Mouse (Mus musculus) right cerebral cortex, postnatal 14 days (tissue): ENCODE results near the gene Atp13a4.
A peak's percentile ranks its signal among the peaks of the same experiment; 100 is the strongest.

Experiments
- DNase-seq: peaks from one replicate; pipeline ENCODE4 v3.0.0; 2022

Gene Atp13a4

DNA sequence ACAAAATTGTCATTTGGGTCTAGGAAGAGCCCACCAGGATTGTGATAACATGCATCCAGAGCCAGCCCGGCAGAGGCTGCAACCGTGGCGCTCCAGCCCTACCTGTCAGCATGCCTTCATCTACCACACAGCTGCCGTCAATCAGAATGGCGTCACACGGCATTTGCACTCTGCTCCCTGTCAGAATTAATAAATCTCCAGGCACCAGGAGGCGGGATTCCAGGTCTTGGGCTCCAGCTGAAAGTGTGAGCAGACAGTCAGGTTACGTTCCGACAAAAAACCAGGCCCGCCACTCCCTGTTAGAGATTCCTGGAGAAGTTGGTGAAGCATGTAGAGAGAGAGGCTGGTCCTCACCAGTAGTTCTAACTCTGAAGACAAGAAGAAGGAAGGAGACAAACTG lies 85.3 kb downstream of the Atp13a4 start:
- DNase-seq: no peak

DNA sequence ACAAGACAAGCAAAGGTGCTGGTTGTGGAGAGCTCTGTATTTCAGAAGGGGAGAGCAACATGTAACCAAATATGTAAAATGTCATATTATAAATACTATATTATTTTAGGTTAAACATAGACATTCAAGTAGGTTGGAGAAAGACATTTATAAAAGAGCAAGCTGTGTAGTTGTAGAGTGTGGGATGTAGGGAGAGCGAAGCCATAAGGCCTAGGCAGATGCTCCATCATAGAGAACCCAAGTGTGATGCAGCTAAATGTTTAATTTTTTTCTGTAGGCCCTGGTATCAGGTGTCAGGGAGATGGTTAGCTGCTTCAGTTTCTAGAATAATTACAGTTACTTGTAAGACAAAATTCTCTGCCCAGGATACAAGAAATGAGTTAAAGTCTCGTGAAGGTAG lies 87.8 kb downstream of the Atp13a4 start:
- no peak for DNase-seq

DNA sequence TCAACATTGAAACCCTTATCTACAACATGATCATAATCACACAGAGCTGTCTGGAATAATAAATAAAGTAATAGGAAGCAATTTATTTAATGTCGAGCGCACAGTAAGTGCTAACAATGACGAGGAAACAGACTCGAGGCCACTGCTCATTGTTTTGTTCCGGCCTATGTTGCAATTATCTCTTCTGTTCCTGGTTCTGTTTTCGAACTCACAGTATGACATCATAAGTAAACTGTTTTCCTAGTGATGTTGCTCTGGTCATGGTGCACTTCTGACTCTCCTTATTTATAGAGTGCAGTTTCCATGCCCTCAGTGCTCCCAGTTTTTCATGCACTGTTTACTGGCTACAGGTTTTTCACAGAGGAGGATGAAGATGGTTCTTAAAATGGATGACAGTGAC lies 91.4 kb downstream of the Atp13a4 start:
- DNase-seq: no peak

DNA sequence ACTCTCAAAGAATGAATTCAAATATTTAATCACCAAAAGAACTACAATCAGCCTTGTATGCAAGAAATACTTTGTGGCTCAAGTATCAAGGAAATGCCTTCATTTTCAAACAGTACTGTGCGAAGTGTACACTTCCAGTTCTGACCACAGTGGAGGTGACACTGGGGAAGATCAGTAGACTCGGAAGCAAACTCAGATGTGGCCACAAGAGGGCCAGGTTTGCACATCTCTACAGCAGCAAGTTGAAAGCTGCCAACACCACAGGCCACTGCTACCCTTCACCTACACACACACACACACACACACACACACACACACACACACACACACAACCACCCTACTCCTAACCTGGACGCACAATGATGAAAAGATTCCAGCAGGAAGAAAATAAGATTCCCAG lies 93.0 kb downstream of the Atp13a4 start:
- peak; percentile 51 for DNase-seq

DNA sequence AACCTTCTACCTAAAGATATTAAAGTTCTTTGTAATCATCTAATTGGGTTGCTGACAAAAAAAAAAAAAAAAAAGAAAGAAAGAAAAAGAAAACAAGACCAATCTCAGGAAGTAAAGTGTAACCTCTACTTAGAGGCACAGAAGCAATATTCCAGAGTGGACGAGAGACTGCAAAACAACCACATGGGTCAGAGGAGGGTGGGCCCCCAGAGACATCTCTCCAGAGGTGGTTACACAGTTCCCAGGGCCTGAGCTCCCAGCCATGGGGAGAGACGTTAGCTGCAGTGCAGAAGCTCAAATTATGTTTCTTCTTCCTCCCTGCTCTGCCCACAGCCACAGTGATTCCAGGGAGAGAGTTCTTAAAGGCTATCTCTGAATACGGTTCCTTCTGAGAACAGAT lies 102.5 kb downstream of the Atp13a4 start:
- DNase-seq: no peak

DNA sequence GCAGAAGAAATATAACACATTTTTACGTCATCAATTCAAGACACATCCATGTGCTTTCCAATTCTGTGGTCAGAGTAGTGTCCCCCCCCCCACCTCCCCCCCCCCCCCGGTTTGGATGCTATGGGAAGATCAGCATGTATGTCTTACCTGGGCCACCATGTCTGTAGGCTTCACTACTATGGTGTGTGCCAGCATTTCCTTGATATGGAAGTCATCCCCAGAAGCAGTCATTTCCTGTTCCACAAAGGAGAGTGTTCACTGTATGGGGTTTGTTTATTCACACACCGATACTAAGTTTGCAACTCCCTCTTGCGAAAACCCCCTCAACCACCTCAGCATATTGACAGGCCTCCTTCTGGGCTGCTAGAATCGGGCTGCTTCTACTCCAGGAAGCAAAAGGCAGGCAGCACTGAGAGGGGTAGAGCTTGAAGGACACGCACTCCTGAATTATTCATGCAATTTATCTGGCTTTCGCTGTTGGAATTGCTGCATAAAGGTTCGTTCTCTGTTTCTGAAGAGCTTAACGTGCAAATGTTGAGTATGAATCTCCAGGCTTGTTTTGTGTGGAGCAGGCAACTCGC lies 103.2 kb downstream of the Atp13a4 start:
- no peak for DNase-seq

DNA sequence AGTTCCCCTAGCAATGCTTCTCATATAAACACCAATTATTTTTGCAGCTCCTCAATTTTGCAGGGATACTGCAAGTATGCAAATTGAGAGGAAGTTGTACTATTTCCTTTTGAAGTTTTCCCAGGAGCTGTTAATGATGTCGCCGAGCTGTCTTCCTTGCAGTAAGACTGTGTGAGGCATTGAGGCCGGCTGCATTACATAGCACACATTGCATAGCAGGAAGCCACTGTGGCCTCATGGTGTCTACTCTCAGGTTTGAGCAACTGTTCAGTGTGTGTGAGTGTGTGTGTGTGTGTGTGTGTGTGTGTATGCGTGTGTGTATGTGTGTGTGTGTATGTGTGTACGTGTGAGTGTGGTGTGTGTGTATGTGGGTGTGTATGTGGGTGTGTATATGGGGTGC lies 106.6 kb downstream of the Atp13a4 start:
- no peak for DNase-seq

DNA sequence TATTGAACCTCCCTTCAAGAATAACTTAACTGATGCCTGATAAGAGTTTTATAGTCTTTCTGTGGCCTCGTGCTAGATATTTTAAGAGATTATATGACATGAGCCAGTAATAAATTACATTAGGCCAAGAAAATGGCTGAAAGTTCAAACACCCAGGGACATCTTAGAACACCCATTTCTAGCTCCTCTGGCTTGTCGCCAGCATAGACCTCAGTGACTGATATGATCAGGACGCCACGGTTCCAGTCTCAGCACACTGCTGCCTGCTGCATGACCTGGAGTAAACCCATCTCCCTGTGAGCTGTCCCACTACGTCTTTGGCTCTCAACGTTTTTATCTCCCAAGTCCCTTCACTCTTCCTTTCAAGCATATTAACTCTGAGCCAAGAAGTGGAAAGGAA lies 108.9 kb downstream of the Atp13a4 start:
- no peak for DNase-seq

DNA sequence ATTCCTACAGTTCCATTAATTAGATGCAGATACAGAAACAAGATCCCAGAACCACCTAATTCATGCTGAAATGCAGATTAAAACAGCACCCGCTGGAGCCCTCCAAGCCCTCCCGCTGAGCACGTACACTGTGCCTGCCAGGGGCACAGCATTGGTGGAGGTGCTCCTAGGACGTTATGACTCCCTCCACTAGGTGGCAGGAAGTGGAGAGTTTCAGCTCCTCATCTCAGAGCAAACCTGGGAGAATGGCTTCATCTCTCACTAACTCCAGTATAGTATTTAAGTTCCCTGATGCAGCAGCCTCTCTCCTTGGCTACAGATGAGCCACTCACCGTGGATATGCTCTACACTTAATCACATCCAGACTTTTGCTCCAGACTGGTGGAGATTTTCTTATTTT lies 110.0 kb downstream of the Atp13a4 start:
- DNase-seq: peak; percentile 62

DNA sequence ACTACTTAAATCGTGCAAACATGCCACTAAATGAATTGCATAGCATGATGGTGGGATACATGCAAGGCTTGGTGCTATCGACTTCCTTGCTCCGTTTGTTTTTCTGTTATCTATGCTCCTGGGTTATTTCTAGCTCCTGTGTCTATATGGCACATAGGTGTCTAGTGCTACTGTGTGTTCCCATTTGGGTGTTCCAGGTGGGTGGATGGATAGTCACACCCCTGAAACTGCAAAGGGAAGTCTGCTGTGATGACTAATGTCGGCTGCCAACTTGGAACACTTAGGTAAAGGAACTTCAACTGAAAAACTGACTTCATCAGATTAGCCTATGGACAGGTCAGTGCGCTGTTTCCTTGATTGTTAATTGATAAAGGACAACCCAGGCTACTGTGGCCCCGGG lies 129.8 kb downstream of the Atp13a4 start:
- no peak for DNase-seq

DNA sequence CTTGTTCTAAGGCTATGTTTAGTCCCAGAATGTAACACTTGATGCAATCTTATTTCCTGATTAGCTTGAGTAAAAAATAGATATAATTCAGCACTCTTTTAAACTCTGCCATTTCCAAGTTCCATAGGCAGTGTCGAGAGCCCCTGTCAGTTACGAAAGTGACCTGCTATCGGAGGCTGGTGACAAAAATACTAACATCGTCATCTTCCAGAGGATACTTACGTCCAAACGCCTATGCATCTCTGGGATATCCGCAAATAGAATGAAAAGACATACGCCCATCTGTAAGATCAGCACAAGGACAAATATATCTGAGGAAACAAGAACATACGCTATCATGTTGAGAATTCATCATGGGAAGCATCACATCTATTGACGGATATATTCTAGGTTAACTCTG lies 137.3 kb downstream of the Atp13a4 start:
- no peak for DNase-seq

DNA sequence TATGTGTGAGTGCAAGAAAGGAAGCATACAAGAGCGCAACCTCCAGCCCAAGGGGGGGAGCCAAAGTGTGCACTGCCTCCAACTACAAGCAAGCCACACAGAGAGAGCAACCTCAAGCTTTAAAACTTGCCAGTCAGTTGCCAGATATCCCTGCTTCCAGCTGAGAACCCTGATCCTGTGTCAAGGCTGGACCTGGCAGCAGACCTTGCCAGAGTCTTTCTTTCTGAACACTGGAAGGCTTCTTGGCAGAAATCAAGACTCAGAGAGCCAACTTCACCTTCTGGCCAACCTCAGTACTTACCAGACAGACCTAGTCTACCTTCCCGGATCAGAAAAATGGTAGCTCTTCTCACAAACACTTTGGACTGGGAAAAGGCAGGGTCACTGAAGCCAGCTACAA lies 145.6 kb downstream of the Atp13a4 start:
- no peak for DNase-seq

DNA sequence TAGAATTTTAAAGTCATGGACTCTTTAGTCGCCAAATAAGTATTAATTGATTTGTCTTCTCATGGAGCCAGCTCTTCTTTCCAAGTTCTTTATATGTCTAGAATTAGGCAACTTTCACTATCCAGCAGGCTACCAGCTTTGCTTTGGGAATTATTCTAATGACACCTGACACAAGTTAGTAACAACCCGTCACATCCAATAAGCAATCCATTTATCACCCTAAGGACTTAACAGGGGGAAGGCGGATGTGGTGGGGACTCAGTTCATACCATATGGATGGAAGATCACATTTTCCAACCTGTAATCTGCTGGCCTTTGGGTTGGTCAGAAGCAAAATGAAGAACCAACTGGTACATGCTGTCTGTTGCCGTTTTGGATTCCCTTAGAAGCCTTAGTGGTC lies 159.9 kb downstream of the Atp13a4 start:
- no peak for DNase-seq

DNA sequence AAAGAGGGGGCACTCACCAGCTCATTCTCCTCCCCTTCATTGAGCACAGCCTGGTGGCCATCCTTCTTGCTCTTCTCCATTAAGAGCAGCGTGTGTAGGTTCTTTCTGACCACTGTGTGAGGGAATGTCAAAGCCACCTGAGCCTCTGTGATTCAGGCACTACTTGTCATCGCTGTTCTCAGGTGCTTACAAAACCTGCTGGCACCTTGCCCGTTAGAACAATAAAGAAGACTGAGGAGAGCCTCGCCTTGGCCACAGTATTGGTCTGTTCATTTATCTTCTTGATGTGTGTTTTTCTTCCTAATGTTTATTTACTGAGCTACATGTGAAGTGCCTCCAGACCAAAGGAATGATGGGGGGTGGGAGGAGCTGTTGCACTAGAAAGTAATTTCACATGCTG lies 166.2 kb downstream of the Atp13a4 start, which contains the start of gene Atp13a5:
Atp13a5 (minus strand) TSS at position 275 of the 400 bp plus-strand sequence.
- DNase-seq: no peak

DNA sequence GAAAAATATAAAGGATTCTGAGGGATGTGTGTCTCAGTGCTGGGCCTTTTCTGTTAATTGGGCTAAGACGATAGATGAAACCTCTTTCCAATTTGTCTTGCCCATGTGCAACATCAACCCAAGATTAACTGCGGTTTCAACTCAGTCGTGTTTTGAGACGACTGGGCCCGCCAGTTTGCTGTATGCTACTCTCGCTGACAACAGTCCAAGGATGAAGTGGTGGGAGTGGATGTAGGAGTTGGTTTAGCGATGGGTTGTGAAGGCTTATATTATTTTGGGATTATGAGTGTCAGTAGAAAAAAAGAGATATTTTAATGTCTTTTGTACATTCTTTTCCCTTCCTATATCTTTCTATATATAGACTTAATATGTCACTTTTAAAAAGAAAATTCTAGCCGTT lies 170.0 kb downstream of the Atp13a4 start:
- peak; percentile 12 for DNase-seq
